Mouse (Mus musculus) intestine, postnatal 0 days (tissue): ENCODE measurements around the gene Notch1. TPM values are rescaled to one million over a fixed set of nuclear protein-coding genes. Genes with fewer than 3 reads are reported as not detected.

ENCODE experiments used
- ATAC-seq: fragments of 200-750 bp; cut with Nextera tagmentation; 2 replicates; pipeline ENCODE4 v1.8.0; 2017; ENCODE audit warnings: mild to moderate bottlenecking, moderate TSS enrichment, moderate library complexity
- H3K27ac ChIP-seq: fragments of 300-500 bp; sonication (generic); 2 replicates; pipeline ENCODE4 v1.5.1; 2014; ENCODE audit warnings: mild to moderate bottlenecking, low read depth, low read length, moderate library complexity
- H3K27me3 ChIP-seq: fragments of 300-500 bp; sonication (generic); replicated peaks from 2 replicates; pipeline ENCODE4 v1.6.1; 2014; ENCODE audit warnings: low read length, mixed read lengths; ENCODE audit not compliant: control insufficient read depth, insufficient read depth
- H3K36me3 ChIP-seq: fragments of 300-500 bp; sonication (generic); 2 replicates; pipeline ENCODE4 v1.6.1; 2014; ENCODE audit warnings: mild to moderate bottlenecking, moderate library complexity; ENCODE audit not compliant: control insufficient read depth, insufficient read depth
- H3K4me1 ChIP-seq: fragments of 300-500 bp; sonication (generic); replicated peaks from 2 replicates; pipeline ENCODE4 v1.6.1; 2014; ENCODE audit warnings: antibody characterized with exemption, low read length, mixed read lengths; ENCODE audit not compliant: control insufficient read depth, insufficient read depth
- H3K4me2 ChIP-seq: fragments of 300-500 bp; sonication (generic); replicated peaks from 2 replicates; pipeline ENCODE4 v1.6.1; 2014; ENCODE audit warnings: low read depth, mild to moderate bottlenecking, moderate library complexity
- H3K4me3 ChIP-seq: fragments of 300-500 bp; sonication (generic); 2 replicates; pipeline ENCODE4 v1.5.1; 2014; ENCODE audit warnings: low read depth, low read length
- H3K9ac ChIP-seq: fragments of 300-500 bp; sonication (generic); 2 replicates; pipeline ENCODE4 v1.6.1; 2014; ENCODE audit warnings: mild to moderate bottlenecking, low read depth, low read length
- H3K9me3 ChIP-seq: fragments of 300-500 bp; sonication (generic); 2 replicates; pipeline ENCODE4 v1.6.1; 2016; ENCODE audit warnings: mixed run types; ENCODE audit not compliant: control insufficient read depth
- CTCF ChIP-seq: sonication (generic); IDR thresholded peaks from 2 replicates; pipeline ENCODE4 v1.5.1; 2016; ENCODE audit warnings: low read depth, mild to moderate bottlenecking, control low read depth, antibody characterized with exemption, moderate library complexity
- WGBS: fragments of 180-500 bp; shearing (Covaris S2); extraction: QIAGEN DNeasy Blood & Tissue Kit; methylation state at CpG from one replicate; pipeline ENCODE4 v1.1.7; 2014; 5-methylcytosine and 5-hydroxymethylcytosine counted together
- polyA plus RNA-seq: library from polyadenylated mRNA; unstranded; fragments of >200 nt; fragmentation: Nextera tagmentation; extraction: Ambion mirVana; gene quantifications from 2 replicates; pipeline ENCODE4 v1.2.1, GENCODE M21; 2015

Gene Notch1
- polyA plus RNA-seq, 1 experiment from 2014 or later: 3.6 TPM

DNA sequence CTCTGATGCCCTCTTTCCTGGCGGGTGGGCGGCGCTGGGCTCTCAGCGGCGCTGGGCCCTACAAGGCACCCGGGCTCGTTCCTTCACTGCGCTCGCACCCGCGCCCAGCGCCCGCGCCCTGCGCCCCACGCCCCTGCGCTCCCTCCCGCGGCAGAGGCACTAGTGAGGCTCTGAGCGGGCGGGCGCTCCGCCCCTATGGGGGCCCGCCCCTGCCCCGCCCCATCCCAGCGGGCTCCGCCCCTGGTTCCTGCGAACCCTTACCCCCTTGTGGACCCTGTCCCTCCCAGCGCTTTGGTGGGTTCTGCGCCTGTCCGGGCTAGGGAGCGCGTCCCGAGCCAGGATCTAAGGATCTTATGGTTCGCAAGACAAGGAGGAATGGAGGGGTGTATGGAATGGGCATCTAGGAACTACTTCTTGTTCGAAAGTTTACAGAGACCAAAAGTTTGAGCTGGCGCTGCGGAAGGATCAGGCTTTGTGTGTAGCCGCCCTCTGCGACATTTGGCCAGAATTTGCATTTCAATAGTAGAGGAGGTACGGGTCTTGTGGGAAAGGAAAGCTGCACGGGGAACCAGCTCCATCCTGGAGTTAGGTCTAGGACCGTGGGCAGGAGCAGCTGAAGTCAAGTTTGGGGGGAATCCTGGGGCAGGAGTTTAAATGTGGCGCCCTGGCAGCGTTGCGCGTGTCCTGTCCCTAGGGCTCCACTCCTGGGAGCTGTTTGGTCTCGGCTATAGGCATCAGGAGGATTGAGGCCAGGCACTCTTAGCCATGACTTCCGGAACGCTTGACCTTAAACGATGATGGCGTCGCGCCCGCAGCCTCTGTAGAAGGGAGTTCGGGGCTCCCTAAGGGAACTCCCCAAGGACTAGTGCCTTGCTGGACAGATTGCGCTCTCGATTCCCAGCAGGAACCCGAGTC is 12.5 kb downstream of the Notch1 start:
- no peaks in the 10 kb centered on the region for H3K27me3 ChIP-seq
- H3K9ac ChIP-seq: peak overlapping the region; percentile 73
- ATAC-seq: peak; percentile 69
- 4% methylated on average over 53 of the region's 59 CpGs for WGBS
- peak; percentile 23 for TF ChIP-seq CTCF
- peak overlapping the region; percentile 74 for H3K4me3 ChIP-seq
- H3K27ac ChIP-seq: peak overlapping the region; percentile 66
- H3K9me3 ChIP-seq: no peaks in the 10 kb centered on the region
- peak overlapping the region; percentile 96 for H3K4me2 ChIP-seq
- H3K36me3 ChIP-seq: no peaks in the 10 kb centered on the region
- peaks cover 12% of the 10 kb centered on the region for H3K4me1 ChIP-seq

DNA sequence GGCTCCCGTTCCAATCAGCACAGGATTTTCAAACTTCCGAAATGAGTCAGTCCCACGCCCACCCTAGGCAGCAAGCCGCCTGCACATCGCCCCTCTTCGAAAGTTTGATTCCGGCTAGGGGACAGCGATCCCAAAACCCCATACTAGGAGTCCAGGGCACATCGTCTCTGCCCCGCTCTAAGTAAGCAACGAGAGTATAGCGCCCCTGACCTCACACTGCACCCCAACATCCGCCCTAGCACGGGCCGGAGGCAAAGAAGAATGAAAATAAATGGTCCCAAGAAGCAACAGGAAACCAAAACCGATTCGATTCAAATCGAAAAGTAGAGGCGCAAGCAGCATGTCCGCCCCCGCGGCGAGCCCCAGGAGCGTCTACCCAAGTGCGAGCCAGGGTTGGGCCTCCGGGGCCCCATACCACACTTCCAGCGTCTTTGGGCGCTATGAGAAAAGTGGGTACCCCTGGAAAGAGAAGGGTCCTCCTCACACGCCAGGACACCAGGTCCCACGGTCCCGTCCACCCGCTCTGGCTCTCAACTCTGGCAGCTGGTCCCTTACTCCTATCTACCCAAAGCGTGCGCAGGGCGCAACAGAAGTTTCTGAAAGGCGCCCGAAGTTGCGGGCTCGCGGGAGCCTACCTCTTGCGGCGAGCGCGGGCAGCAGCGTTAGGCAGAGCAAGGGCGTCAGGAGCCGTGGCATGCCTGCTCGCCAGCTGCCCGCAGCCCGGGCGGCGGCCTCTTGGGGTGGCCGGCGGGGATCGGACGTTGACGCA is 13.4 kb downstream of the Notch1 start:
- Histone ChIP-seq H3K27me3 (no peaks in the 10 kb centered on the region), H3K4me1 (peaks cover 12% of the 10 kb centered on the region), H3K27ac (peak overlapping the region; percentile 66), H3K36me3 (no peaks in the 10 kb centered on the region), H3K9ac (peak overlapping the region; percentile 73), H3K9me3 (no peaks in the 10 kb centered on the region), H3K4me3 (peak overlapping the region; percentile 74), H3K4me2 (peak overlapping the region; percentile 96)
- ATAC-seq: peak; percentile 5; the same call in 1 of the 2 replicates
- no peak; the same call in 1 of the 2 replicates for TF ChIP-seq CTCF
- under 1% methylated on average over 57 of the region's 57 CpGs for WGBS

DNA sequence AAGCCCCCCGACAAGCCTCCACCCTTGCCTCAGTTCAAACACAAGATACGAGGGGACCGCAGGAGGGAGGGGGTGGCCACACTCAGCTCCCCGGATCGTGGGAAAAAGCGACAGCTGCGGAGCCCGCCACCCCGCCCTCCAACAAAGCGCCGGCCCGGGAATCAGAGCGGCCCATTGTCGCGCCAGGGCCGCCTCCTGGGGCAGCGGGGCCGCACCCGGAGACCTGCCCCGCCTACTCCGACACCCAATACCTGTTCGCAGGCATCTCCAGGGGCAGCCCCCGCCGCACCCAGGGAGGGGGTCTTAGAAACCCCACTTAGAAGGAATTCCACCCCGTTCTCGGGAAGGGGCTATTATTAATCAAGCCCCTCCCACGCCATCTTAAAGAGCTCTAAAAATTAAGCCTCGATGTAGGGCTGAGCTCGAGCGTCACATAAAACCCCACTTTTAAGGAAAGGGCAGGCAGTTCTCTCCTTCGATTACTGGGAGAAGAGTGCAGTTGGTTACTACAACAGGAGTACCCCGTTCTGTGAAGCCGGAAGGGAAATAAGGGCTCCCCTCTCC is 14.1 kb downstream of the Notch1 start:
- peak; percentile 26; the same call in 1 of the 2 replicates for ATAC-seq

DNA sequence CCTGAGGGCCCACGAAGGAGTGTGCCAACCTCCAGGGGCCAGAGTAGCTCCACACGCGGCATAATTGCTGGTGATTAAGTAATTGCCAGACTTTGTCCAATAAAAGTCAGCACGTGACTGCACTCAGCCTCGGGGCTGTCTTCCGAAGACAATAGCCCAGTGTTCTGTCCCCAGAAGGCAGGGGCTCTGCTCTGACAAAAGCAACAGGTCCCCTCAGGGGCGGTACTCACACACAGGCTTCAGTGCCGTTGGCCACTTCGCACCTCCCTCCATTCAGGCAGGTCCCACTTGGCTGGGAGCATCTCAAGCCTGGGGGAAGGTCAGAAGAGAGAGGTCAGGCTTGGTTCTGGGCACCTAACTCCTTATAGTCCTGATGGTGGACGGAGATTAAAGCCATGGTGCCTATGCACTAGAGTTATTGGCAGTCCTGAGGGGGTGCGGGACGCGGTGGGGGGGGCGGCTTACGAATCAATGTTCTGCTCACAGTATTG is 14.8 kb downstream of the Notch1 start:
- peak overlapping the region; percentile 66 for H3K27ac ChIP-seq
- peak; percentile 68 for ATAC-seq
- 0 out of 2 replicates have a peak, but pooled peaks have one; percentile 5 for TF ChIP-seq CTCF
- peak overlapping the region; percentile 74 for H3K4me3 ChIP-seq
- WGBS: 7% methylated on average over 15 of the region's 15 CpGs
- H3K36me3 ChIP-seq: peaks cover 5% of the 10 kb centered on the region; the same call in 1 of the 2 replicates
- no peaks in the 10 kb centered on the region for H3K27me3 ChIP-seq
- H3K4me1 ChIP-seq: peaks cover 12% of the 10 kb centered on the region
- peak overlapping the region; percentile 73; the same call in 1 of the 2 replicates for H3K9ac ChIP-seq
- H3K4me2 ChIP-seq: peak overlapping the region; percentile 96
- no peaks in the 10 kb centered on the region for H3K9me3 ChIP-seq

More for the DNA sequence above, 14.1 kb downstream of the Notch1 start:
- Histone ChIP-seq H3K9me3 (no peaks in the 10 kb centered on the region), H3K4me2 (peak overlapping the region; percentile 96), H3K9ac (peak overlapping the region; percentile 73), H3K27ac (peak overlapping the region; percentile 66), H3K27me3 (no peaks in the 10 kb centered on the region), H3K4me1 (peaks cover 12% of the 10 kb centered on the region), H3K4me3 (peak overlapping the region; percentile 74), H3K36me3 (no peaks in the 10 kb centered on the region)
- under 1% methylated on average over 33 of the region's 33 CpGs for WGBS
- no peak for TF ChIP-seq CTCF

GRCm38 (mm10) chr2:26500599-26501370 is 15.7 kb downstream of the Notch1 start:
- Histone ChIP-seq H3K4me2 (peak overlapping the region; percentile 96), H3K4me1 (peaks cover 12% of the 10 kb centered on the region), H3K27me3 (no peaks in the 10 kb centered on the region), H3K27ac (0 out of 2 replicates have a peak overlapping the region, but pooled peaks have one; percentile 15), H3K36me3 (peaks cover 5% of the 10 kb centered on the region; the same call in 1 of the 2 replicates), H3K9me3 (no peaks in the 10 kb centered on the region), H3K4me3 (peak overlapping the region; percentile 74; the same call in 1 of the 2 replicates), H3K9ac (peak overlapping the region; percentile 73; the same call in 1 of the 2 replicates)
- 0 out of 2 replicates have a peak, but pooled peaks have one; percentile 3 for TF ChIP-seq CTCF
- ATAC-seq: peak; percentile 9; the same call in 1 of the 2 replicates
- WGBS: 34% methylated on average over 14 of the region's 14 CpGs
